Mouse (Mus musculus): ENCODE results near the gene 6820408C15Rik.

The 6820408C15Rik gene

DNA sequence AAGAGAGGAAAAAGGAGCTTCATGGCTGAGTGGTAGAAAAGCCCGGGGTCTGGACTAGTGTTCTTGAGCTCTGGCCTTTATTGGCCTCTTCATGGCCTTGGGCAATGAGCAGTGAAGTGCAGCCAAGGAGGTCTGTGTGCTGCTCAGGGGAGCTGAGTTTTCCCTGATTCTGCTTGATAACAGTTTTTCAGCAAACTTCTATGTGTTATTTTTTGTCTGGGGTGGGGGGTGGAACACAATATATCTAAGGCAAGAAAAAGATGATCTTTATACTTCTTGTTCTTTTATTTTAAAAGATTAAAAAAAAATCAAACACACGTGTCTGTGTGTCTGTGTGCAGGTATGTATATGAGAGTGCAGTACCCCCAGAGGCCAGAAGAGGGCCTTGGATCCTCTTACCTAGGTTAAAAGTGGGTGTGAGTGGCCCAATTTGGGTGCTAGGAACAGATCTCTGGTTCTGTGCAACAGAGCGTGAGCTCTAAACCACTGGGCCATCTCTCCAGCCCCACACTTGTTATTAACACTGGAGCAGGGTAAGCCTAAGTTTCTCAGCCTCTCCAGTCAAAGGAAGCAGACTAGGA is 49.3 kb downstream of the 6820408C15Rik start, which contains the start of gene Defb23:
TSS of gene Defb23 (minus strand) at position 51 of the 581 bp plus-strand sequence.
- DNase-seq (ENCODE audit: low spot score in 2 of 2), result no peak

DNA sequence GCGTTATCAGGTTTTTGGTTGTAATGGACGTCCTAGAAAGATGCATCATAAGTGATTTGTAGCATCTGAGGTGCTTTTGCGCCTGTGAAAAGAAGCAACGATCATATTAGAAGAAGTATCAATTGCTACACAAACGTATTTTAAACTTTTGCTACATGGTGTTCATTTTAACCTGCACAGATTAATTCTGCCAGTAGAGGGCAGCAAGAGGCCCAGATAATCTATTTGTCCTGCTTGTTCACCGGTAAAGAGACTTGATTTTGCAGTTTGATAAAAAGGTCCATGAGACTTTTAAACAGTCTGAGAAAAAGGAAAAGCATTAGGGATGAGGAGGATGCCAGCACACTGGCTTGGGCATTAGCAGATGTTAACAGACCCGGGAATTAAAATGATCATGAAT is 55.6 kb downstream of the 6820408C15Rik start:
- DNase-seq (ENCODE audit: low spot score in 2 of 2), result peak in 1 of 2 experiments; percentile 6

GRCm38 (mm10) chr2:152472434-152472833 is 57.0 kb downstream of the 6820408C15Rik start:
- no peak for DNase-seq (ENCODE audit: low spot score in 2 of 2)

- DNase-seq (ENCODE audit: low spot score in 2 of 2), result no peak
Measured at GRCm38 (mm10) chr2:152476763-152477162, 61.4 kb downstream of the 6820408C15Rik start, which contains the start of gene Defb20. Defb20 (plus strand) TSS chr2:152477063.

DNA sequence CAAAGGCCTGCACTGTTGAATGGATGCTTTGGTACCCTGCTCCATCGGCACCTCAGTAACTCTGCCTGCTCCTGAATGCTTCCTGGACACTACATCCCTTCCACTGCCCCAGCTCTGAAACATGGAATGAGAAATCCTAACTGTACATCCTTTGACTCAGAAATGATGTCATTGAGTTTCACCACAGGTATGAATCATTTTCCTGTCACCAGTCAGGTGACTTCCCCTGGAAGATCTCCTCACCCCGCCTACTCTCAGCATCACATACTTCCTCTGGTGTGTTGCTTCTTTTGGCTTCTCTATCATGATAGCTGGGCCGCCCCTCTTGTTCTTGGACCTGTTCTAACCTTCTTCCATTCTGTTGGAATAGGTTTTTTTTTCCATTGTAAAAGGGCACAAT is 65.5 kb downstream of the 6820408C15Rik start:
- no peak for DNase-seq (ENCODE audit: low spot score in 2 of 2)

GRCm38 (mm10) chr2:152481726-152482125 is 66.3 kb downstream of the 6820408C15Rik start:
- no peak for DNase-seq (ENCODE audit: low spot score in 2 of 2)

- no peak for DNase-seq (ENCODE audit: low spot score in 2 of 2)
Measured at GRCm38 (mm10) chr2:152487024-152487423, 71.6 kb downstream of the 6820408C15Rik start.

DNA sequence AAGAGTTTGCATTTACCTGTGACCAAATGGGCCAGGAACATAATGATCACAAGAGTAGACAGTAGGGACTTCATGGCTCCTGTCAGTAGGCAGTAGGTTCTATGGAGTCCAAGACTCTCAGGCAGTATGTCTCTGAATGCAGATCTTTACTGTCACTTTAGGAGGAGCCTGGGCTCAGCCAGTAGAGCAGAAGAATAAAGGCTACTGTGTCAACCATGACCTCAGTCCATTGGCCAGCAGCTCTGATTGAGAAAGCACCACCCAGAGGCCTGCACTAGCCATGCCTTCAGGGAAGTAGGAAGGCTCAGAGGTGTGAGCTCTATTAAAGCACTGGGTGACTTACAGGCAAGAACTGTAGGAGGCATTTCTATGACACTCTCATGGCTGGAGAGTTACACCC is 74.7 kb downstream of the 6820408C15Rik start, which contains the start of gene Defb22:
TSS of gene Defb22 (minus strand) at position 101 of the 400 bp plus-strand sequence.
- DNase-seq (ENCODE audit: low spot score in 2 of 2), result no peak

- DNase-seq (ENCODE audit: low spot score in 2 of 2), result no peak
Measured at GRCm38 (mm10) chr2:152493151-152493550, 77.8 kb downstream of the 6820408C15Rik start.
